Mouse (Mus musculus): ENCODE data around the gene Egfl7. TPM values are rescaled to one million over a fixed set of nuclear protein-coding genes. Genes with fewer than 3 reads are reported as not detected.
A peak's percentile ranks its signal among the peaks of the same experiment; 100 is the strongest.

Gene Egfl7
- polyA plus RNA-seq, 1 experiment, result 196 TPM

DNA sequence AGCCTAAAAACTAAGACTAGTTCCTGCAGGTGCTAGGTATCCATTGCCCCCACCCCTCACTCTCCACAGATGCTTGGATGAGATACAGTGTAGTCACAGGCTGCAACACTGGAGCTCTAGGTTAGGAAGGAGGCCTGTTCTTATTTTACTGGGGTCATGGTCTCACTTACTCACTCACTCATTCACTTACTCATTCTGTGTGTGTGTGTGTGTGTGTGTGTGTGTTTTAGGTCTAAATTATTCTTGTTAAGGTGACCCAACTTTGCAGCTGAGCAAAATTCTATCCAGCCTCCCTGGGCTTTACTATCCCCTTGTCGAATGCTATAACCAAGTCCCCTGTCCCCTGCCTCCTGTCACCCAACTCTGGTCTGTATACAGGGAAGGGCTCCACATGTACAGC, 21.8 kb downstream of the Egfl7 start:
- DNase-seq (ENCODE audit: low read depth in 1 of 2, low spot score in 2 of 2), result no peak
- Histone ChIP-seq H3K4me1 (ENCODE audit: control insufficient read depth, insufficient read depth, insufficient read length) (peaks cover 9% of the 10 kb centered on the region), H3K36me3 (ENCODE audit: control insufficient read depth, insufficient read depth, low read length) (no peaks in the 10 kb centered on the region), H3K27ac (ENCODE audit: insufficient read depth, low read length) (no peak overlapping the region), H3K4me3 (ENCODE audit: extremely low read depth, insufficient read depth, insufficient read length) (no peak overlapping the region), H3K27me3 (ENCODE audit: control insufficient read depth, insufficient read depth, low read length) (no peaks in the 10 kb centered on the region)
- TF ChIP-seq POLR2A (IDR thresholded peaks at IDR 0.05; ENCODE audit: low read depth, low read length), result no peak
- TF ChIP-seq CTCF (IDR thresholded peaks at IDR 0.05; ENCODE audit: extremely low read depth, insufficient read depth, insufficient read length, insufficient replicate concordance), result no peak
- WGBS, result 78% methylated on average over 1 of the region's 1 CpGs

DNA sequence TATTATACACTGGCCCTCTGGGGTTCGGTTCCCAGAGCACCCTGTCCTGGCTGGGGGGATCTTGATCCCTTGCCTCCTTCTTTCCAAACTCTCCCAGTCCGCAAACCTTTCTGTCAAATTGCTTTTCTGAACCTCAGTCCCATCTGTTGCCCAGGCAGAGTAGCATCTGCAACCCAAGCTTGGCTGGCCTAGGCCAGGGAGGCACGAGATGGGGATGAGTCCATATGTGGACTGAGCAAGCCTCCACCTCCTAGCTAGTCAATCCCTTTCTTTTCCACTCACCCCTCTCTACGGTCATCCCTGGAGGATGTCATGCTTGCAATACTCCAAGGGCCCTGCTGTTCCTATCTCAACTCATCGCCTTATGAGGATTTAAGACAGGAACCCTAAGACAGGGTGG, 22.8 kb downstream of the Egfl7 start:
- Histone ChIP-seq H3K27ac (ENCODE audit: insufficient read depth, low read length) (no peak overlapping the region), H3K4me1 (ENCODE audit: control insufficient read depth, insufficient read depth, insufficient read length) (peaks cover 13% of the 10 kb centered on the region), H3K27me3 (ENCODE audit: control insufficient read depth, insufficient read depth, low read length) (no peaks in the 10 kb centered on the region), H3K36me3 (ENCODE audit: control insufficient read depth, insufficient read depth, low read length) (no peaks in the 10 kb centered on the region), H3K4me3 (ENCODE audit: extremely low read depth, insufficient read depth, insufficient read length) (no peak overlapping the region)
- TF ChIP-seq POLR2A (IDR thresholded peaks at IDR 0.05; ENCODE audit: low read depth, low read length) (no peak), CTCF (IDR thresholded peaks at IDR 0.05; ENCODE audit: extremely low read depth, insufficient read depth, insufficient read length, insufficient replicate concordance) (no peak)
- WGBS, result 85% methylated on average over 5 of the region's 5 CpGs
- DNase-seq (ENCODE audit: low read depth in 1 of 2, low spot score in 2 of 2), result no peak

DNA sequence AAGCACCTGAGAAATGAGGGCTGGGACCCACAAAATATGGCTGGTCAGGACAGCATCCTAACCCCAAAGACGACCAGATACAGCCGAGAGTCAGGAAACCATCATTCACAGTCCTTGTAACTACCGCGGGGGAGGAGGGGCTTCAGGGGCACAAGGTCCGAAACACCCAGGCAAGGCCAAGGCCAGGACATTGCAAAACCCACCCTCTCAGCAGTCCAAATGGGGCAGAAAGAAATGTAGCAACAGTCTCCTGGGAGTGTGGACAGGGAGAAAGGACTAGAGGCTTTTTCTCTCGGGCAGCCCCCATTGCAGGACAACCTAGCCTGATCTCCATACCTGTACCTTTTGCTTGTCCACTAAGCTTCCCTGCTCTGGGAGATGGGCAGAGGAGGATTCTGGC, 23.3 kb downstream of the Egfl7 start:
- peak overlapping the region; percentile 67; the same call in 1 of the 2 replicates for H3K4me3 ChIP-seq (ENCODE audit: extremely low read depth, insufficient read depth, insufficient read length)
- DNase-seq (ENCODE audit: low read depth in 1 of 2, low spot score in 2 of 2), result no peak
- H3K27me3 ChIP-seq (ENCODE audit: control insufficient read depth, insufficient read depth, low read length), result no peaks in the 10 kb centered on the region
- H3K4me1 ChIP-seq (ENCODE audit: control insufficient read depth, insufficient read depth, insufficient read length), result peaks cover 18% of the 10 kb centered on the region
- H3K27ac ChIP-seq (ENCODE audit: insufficient read depth, low read length), result peak overlapping the region; percentile 57
- H3K36me3 ChIP-seq (ENCODE audit: control insufficient read depth, insufficient read depth, low read length), result no peaks in the 10 kb centered on the region
- TF ChIP-seq CTCF (IDR thresholded peaks at IDR 0.05; ENCODE audit: extremely low read depth, insufficient read depth, insufficient read length, insufficient replicate concordance) (no peak), POLR2A (IDR thresholded peaks at IDR 0.05; ENCODE audit: low read depth, low read length) (no peak)
- WGBS, result 15% methylated on average over 6 of the region's 6 CpGs

DNA sequence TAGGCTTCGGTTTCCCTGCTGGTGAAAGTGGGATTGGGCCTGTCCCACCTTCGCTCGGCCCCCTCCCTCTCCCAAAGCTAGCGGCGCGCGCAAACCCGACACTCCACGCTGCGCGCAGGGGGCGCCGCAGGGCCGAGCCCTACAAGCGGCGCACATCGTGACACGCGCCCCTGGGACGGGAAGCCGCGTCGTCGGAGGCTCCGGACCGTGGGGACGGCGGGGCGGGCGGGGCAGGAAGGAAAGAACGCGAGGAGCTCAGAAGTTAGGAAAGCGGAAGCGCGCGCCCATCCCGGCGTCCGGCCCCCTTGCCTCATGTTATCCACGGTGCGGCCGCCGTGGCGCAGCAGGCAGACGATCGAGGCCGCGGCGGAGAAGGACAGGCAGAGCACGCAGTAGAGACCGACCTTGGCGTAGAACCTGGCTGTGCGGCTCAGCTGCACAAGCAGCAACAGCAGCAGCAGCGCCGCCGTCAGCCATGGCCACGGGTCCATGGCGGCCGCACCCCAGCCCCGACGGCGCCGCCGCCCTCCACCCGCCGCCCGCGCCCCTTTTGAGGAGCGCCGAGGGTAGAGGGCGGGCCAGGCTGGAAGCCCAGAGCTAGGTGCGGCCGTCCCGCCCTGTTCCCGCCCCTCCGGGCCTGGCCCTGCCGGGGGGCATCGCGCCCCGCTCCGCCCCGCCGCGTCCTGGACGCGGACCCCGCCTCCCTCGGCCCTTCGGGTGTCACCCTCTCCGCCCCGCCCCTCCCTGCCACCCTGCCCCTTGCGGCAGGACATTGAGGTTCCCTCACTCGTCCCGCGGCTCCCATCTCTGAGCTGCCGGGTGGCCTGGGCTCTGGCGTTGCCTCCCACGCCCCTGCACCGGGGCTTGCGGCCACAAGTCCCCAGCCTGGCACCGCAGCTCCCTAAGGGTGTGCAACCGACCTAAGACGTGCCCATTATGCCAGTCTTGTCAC, 24.2 kb downstream of the Egfl7 start, which contains the start of gene Agpat2:
TSS of gene Agpat2 (minus strand) at position 698 of the 952 bp plus-strand sequence.
- DNase-seq (ENCODE audit: low read depth in 1 of 2, low spot score in 2 of 2), result peak; percentile 34 to 75
- H3K4me1 ChIP-seq (ENCODE audit: control insufficient read depth, insufficient read depth, insufficient read length), result peaks cover 18% of the 10 kb centered on the region
- under 1% methylated on average over 86 of the region's 103 CpGs for WGBS
- peak within 1 kb of the TSS; percentile 69 for H3K27ac ChIP-seq (ENCODE audit: insufficient read depth, low read length)
- H3K27me3 ChIP-seq (ENCODE audit: control insufficient read depth, insufficient read depth, low read length), result no peaks in the 10 kb centered on the region
- peak within 1 kb of the TSS; percentile 67 for H3K4me3 ChIP-seq (ENCODE audit: extremely low read depth, insufficient read depth, insufficient read length)
- TF ChIP-seq CTCF (IDR thresholded peaks at IDR 0.05; ENCODE audit: extremely low read depth, insufficient read depth, insufficient read length, insufficient replicate concordance), result peak; percentile 12; the same call in 1 of the 2 replicates
- TF ChIP-seq POLR2A (IDR thresholded peaks at IDR 0.05; ENCODE audit: low read depth, low read length), result peak; percentile 3; the same call in 1 of the 2 replicates
- H3K36me3 ChIP-seq (ENCODE audit: control insufficient read depth, insufficient read depth, low read length), result no peaks in the 10 kb centered on the region

DNA sequence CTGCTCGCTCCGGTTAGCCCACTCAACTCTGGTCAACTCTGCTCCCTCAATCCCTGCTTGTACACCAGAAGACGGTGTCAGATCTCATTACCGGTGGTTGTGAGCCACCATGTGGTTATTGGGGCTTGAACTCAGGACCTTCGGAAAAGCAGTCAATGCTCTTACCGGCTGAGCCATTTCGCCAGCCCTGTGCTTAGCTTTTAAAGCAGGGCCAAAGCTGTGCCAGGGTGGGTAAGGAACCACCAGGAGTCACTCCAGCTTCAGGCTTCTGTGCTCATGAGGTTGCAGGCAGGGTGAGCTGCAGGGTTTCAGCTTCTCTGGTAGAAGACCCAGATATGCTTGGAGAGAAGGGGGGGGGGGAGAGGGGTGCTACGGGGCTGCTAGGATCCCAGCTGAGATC, 25.5 kb downstream of the Egfl7 start:
- Histone ChIP-seq H3K4me3 (ENCODE audit: extremely low read depth, insufficient read depth, insufficient read length) (no peak overlapping the region), H3K36me3 (ENCODE audit: control insufficient read depth, insufficient read depth, low read length) (no peaks in the 10 kb centered on the region), H3K4me1 (ENCODE audit: control insufficient read depth, insufficient read depth, insufficient read length) (peaks cover 18% of the 10 kb centered on the region), H3K27me3 (ENCODE audit: control insufficient read depth, insufficient read depth, low read length) (no peaks in the 10 kb centered on the region), H3K27ac (ENCODE audit: insufficient read depth, low read length) (no peak overlapping the region)
- TF ChIP-seq POLR2A (IDR thresholded peaks at IDR 0.05; ENCODE audit: low read depth, low read length), result no peak
- no peak for TF ChIP-seq CTCF (IDR thresholded peaks at IDR 0.05; ENCODE audit: extremely low read depth, insufficient read depth, insufficient read length, insufficient replicate concordance)
- 74% methylated on average over 8 of the region's 8 CpGs for WGBS
- DNase-seq (ENCODE audit: low read depth in 1 of 2, low spot score in 2 of 2), result no peak

DNA sequence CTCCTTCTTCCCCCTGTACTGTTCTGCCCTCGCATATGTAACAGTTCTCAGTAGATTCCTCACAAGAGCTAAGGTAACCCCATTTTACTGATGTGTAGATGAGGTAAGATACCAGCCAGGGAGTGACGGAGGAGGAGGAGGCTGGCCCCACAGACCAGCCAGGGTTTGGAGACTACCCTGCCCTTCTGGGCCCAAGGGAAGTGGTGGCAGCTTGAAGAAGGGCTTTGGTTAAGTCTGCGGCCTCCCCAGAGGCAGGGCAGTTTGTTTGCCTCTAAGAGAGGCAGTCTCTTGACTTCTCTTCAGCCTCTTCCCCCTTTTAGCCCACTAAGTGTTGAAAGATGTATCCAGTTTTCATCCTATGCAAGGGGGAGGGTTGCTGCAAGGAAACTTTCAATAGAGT, 26.8 kb downstream of the Egfl7 start:
- Histone ChIP-seq H3K4me3 (ENCODE audit: extremely low read depth, insufficient read depth, insufficient read length) (no peak overlapping the region), H3K4me1 (ENCODE audit: control insufficient read depth, insufficient read depth, insufficient read length) (peaks cover 18% of the 10 kb centered on the region), H3K27ac (ENCODE audit: insufficient read depth, low read length) (no peak overlapping the region), H3K36me3 (ENCODE audit: control insufficient read depth, insufficient read depth, low read length) (no peaks in the 10 kb centered on the region), H3K27me3 (ENCODE audit: control insufficient read depth, insufficient read depth, low read length) (no peaks in the 10 kb centered on the region)
- WGBS, result 30% methylated on average over 3 of the region's 3 CpGs
- TF ChIP-seq POLR2A (IDR thresholded peaks at IDR 0.05; ENCODE audit: low read depth, low read length) (no peak), CTCF (IDR thresholded peaks at IDR 0.05; ENCODE audit: extremely low read depth, insufficient read depth, insufficient read length, insufficient replicate concordance) (no peak)
- DNase-seq (ENCODE audit: low read depth in 1 of 2, low spot score in 2 of 2), result no peak
